Mouse (Mus musculus) liver, postnatal 0 days (tissue): ENCODE results near the gene Ltbr.

ENCODE experiments used
- CTCF ChIP-seq: sonication (generic); IDR thresholded peaks from 2 replicates; pipeline ENCODE4 v1.5.1; 2016; ENCODE audit warnings: antibody characterized with exemption, low read depth
- EP300 ChIP-seq: IDR thresholded peaks from 2 replicates; pipeline ENCODE4 v1.6.1; 2016; ENCODE audit warnings: antibody characterized with exemption, low read depth, mild to moderate bottlenecking

DNA sequence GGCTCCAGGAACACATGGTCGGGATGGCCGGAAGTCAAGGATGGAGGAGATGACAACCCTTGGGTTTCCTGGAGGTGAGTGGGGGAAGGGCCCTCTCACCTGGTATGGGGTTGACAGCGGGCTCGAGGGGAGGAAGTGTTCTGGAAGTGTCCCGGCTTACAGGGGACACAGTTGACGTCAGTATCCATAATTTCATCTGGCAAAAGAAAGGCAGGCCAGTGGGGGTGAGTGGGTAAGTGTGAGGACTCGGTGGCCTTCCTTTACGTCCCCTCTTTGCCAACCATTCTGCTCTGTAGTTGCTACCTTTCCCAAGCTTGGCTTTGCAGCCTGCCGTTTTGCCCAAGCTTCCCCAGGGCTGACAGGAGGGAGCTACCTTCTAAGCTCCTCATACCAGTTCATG, 1.5 kb downstream of the Ltbr start:
- TF ChIP-seq CTCF: no peak
- no peak for TF ChIP-seq EP300
